Mouse (Mus musculus) midbrain, embryonic 11.5 days (tissue): Measurements from ENCODE around the gene Cdx2. TPM values are rescaled to one million over a fixed set of nuclear protein-coding genes. Genes with fewer than 3 reads are reported as not detected.

Experiments used
- ATAC-seq: fragments of 200-750 bp; cut with Nextera tagmentation; 2 replicates; pipeline ENCODE4 v1.8.0; 2017; ENCODE audit warnings: moderate TSS enrichment, moderate library complexity; ENCODE audit not compliant: low FRiP score
- DNase-seq: peaks from one replicate; pipeline ENCODE4 v3.0.0; 2015; ENCODE audit warnings: low spot score; ENCODE audit errors: missing footprints
- H3K27ac ChIP-seq: fragments of 300-500 bp; sonication (generic); 2 replicates; pipeline ENCODE4 v1.5.1; 2014; ENCODE audit warnings: low read depth, low read length
- H3K27me3 ChIP-seq: fragments of 300-500 bp; sonication (generic); 2 replicates; pipeline ENCODE4 v1.6.1; 2014; ENCODE audit warnings: mild to moderate bottlenecking, low read length, moderate library complexity, mixed read lengths; ENCODE audit not compliant: control insufficient read depth, insufficient read depth
- H3K36me3 ChIP-seq: fragments of 300-500 bp; sonication (generic); 2 replicates; pipeline ENCODE4 v1.6.1; 2014; ENCODE audit warnings: mild to moderate bottlenecking, low read length, moderate library complexity, mixed read lengths; ENCODE audit not compliant: control insufficient read depth, insufficient read depth
- H3K4me1 ChIP-seq: fragments of 300-500 bp; sonication (generic); 2 replicates; pipeline ENCODE4 v1.6.1; 2014; ENCODE audit warnings: low read length; ENCODE audit not compliant: control insufficient read depth, insufficient read depth
- H3K4me2 ChIP-seq: fragments of 300-500 bp; sonication (generic); 2 replicates; pipeline ENCODE4 v1.6.1; 2014; ENCODE audit warnings: mild to moderate bottlenecking, moderate library complexity
- H3K4me3 ChIP-seq: fragments of 300-500 bp; sonication (generic); 2 replicates; pipeline ENCODE4 v1.5.1; 2014; ENCODE audit warnings: low read depth, low read length
- H3K9ac ChIP-seq: fragments of 300-500 bp; sonication (generic); 2 replicates; pipeline ENCODE4 v1.6.1; 2014; ENCODE audit warnings: low read length
- H3K9me3 ChIP-seq: fragments of 300-500 bp; sonication (generic); 2 replicates; pipeline ENCODE4 v1.6.1; 2016; ENCODE audit warnings: low read length; ENCODE audit not compliant: control insufficient read depth
- WGBS: fragments of 180-500 bp; shearing (Covaris S2); extraction: QIAGEN DNeasy Blood & Tissue Kit; methylation state at CpG from one replicate; pipeline ENCODE4 v1.1.7; 2014; 5-methylcytosine and 5-hydroxymethylcytosine counted together
- polyA plus RNA-seq: library from polyadenylated mRNA; unstranded; fragments of >200 nt; fragmentation: Nextera tagmentation; extraction: Ambion mirVana; gene quantifications from 2 replicates; pipeline ENCODE4 v1.2.1, GENCODE M21; 2014

The Cdx2 gene
- not detected in 2 replicates for polyA plus RNA-seq

GRCm38 (mm10) chr5:147306638-147307397 lies at the start of gene Cdx2:
Cdx2 (minus strand) TSS chr5:147307270.
- Histone ChIP-seq H3K36me3 (no peaks in the 10 kb centered on the region), H3K4me2 (no peak within 1 kb of the TSS), H3K27ac (no peak within 1 kb of the TSS), H3K4me1 (peaks cover 7% of the 10 kb centered on the region), H3K4me3 (no peak within 1 kb of the TSS), H3K9ac (no peak within 1 kb of the TSS), H3K9me3 (no peaks in the 10 kb centered on the region), H3K27me3 (peaks cover 100% of the 10 kb centered on the region)
- ATAC-seq (no peak), DNase-seq (peak; percentile 94)
- 2% methylated on average over 63 of the region's 63 CpGs for WGBS

DNA sequence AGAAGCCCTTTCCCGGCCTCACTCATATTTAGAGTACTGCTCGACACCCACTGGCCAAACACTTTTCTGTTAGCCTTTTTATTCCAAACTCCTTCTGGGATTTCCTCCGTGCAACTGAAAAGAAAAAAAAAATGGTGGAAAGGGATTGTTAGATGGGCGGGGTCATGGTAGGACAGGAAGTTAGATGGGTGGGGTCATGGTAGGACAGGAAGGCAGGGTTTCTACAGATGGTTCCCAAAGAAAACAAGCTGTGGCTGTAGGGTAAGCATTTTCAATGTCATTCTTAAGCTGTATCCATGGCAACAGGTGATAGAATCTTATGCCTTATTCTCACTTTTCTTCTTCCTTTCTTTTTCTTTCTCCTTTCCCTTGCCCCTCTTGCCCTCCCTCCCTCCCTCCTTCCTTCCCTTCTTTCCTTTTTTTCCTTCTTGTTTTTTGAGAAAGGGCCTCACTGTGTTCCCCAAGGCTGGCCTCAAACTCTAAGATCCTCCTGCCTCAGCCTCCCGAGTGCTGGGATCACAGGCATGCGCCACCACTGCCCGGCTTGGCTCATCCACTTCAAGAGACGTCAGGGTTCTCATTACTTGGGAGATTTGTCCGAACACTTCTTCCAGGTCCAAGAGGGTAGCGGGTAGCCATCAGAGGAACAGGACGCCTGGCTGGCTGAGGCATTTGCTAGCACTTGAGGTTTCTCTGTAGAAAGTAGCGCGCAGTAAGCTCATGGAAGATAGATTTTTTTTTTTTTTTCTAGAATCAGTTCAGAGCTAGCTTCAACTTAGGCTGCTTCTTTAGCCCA lies 49.4 kb upstream of the Cdx2 start:
- Histone ChIP-seq H3K27ac (no peak overlapping the region), H3K9me3 (no peaks in the 10 kb centered on the region), H3K4me2 (no peak overlapping the region), H3K9ac (no peak overlapping the region), H3K4me3 (no peak overlapping the region), H3K4me1 (no peaks in the 10 kb centered on the region), H3K36me3 (no peaks in the 10 kb centered on the region), H3K27me3 (no peaks in the 10 kb centered on the region)
- WGBS: 91% methylated on average over 13 of the region's 13 CpGs
- DNase-seq: no peak
- ATAC-seq: no peak

- Histone ChIP-seq H3K9me3 (no peaks in the 10 kb centered on the region), H3K4me2 (no peak overlapping the region), H3K4me1 (no peaks in the 10 kb centered on the region), H3K27ac (no peak overlapping the region), H3K27me3 (no peaks in the 10 kb centered on the region), H3K9ac (no peak overlapping the region), H3K4me3 (no peak overlapping the region), H3K36me3 (no peaks in the 10 kb centered on the region)
- ATAC-seq (no peak), DNase-seq (no peak)
- 81% methylated on average over 3 of the region's 3 CpGs for WGBS
Observed at GRCm38 (mm10) chr5:147355788-147356187, 48.7 kb upstream of the Cdx2 start.

DNA sequence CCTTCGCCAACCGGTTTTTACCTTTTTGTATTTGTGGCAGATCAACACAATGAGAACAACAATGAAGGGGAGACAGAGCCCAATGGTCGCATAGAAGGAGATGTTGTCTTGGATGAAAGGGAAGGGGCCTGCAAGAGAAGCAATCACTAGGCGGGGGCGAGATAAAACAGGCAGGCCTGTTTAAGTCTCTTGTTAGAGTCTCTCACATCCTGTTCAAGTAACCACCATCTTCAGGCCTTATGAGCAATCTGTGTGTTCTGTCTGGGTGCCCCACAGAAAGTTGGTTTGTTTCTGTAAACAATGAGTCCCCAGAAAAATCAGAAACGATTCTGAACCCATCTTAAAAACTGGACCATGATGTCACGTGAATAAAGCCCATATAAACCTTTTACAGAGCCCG lies 47.9 kb upstream of the Cdx2 start:
- no peak overlapping the region for H3K4me3 ChIP-seq
- H3K27me3 ChIP-seq: no peaks in the 10 kb centered on the region
- H3K4me2 ChIP-seq: no peak overlapping the region
- H3K9ac ChIP-seq: no peak overlapping the region
- no peaks in the 10 kb centered on the region for H3K36me3 ChIP-seq
- H3K27ac ChIP-seq: no peak overlapping the region
- ATAC-seq (no peak), DNase-seq (no peak)
- WGBS: 78% methylated on average over 8 of the region's 8 CpGs
- H3K9me3 ChIP-seq: no peaks in the 10 kb centered on the region
- H3K4me1 ChIP-seq: no peaks in the 10 kb centered on the region

- no peak overlapping the region for H3K4me3 ChIP-seq
- no peaks in the 10 kb centered on the region for H3K9me3 ChIP-seq
- no peaks in the 10 kb centered on the region for H3K27me3 ChIP-seq
- 70% methylated on average over 17 of the region's 17 CpGs for WGBS
- ATAC-seq (no peak), DNase-seq (no peak)
- no peak overlapping the region for H3K9ac ChIP-seq
- H3K4me1 ChIP-seq: no peaks in the 10 kb centered on the region
- H3K4me2 ChIP-seq: no peak overlapping the region
- no peak overlapping the region for H3K27ac ChIP-seq
- H3K36me3 ChIP-seq: no peaks in the 10 kb centered on the region
Observed at GRCm38 (mm10) chr5:147354161-147354780, 47.2 kb upstream of the Cdx2 start.

GRCm38 (mm10) chr5:147351931-147352330 lies 44.9 kb upstream of the Cdx2 start:
- no peak overlapping the region for H3K9ac ChIP-seq
- H3K9me3 ChIP-seq: no peaks in the 10 kb centered on the region
- no peaks in the 10 kb centered on the region for H3K36me3 ChIP-seq
- DNase-seq (no peak), ATAC-seq (no peak)
- WGBS: 92% methylated on average over 8 of the region's 8 CpGs
- H3K27me3 ChIP-seq: no peaks in the 10 kb centered on the region
- no peak overlapping the region for H3K27ac ChIP-seq
- no peak overlapping the region for H3K4me2 ChIP-seq
- no peak overlapping the region for H3K4me3 ChIP-seq
- no peaks in the 10 kb centered on the region for H3K4me1 ChIP-seq

DNA sequence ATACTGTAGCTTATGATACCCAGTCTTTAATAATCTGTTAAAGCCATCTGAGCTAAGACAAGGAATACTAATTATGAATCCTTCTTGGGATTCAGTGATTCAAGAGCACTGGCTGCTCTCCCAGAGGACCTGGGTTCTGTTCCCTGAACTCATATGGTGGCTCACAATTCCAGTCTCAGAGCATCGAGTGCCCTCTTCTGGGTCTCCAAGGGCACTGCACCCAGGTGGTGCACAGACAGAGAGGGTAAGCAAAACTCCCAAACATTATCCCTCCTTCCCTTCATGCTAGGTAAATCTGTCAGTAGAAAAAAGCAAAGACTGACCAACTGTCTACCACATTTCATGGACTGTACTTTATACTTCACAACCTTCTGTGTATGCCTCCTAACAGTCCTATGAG lies 38.9 kb upstream of the Cdx2 start:
- WGBS: 67% methylated on average over 1 of the region's 1 CpGs
- no peak overlapping the region for H3K4me2 ChIP-seq
- DNase-seq: no peak
- H3K9ac ChIP-seq: no peak overlapping the region
- no peaks in the 10 kb centered on the region for H3K36me3 ChIP-seq
- no peaks in the 10 kb centered on the region for H3K27me3 ChIP-seq
- ATAC-seq: no peak
- H3K9me3 ChIP-seq: no peaks in the 10 kb centered on the region
- no peak overlapping the region for H3K4me3 ChIP-seq
- no peak overlapping the region for H3K27ac ChIP-seq
- no peaks in the 10 kb centered on the region for H3K4me1 ChIP-seq

- 81% methylated on average over 10 of the region's 10 CpGs for WGBS
- no peak overlapping the region for H3K27ac ChIP-seq
- no peaks in the 10 kb centered on the region for H3K9me3 ChIP-seq
- H3K4me3 ChIP-seq: no peak overlapping the region
- H3K4me1 ChIP-seq: no peaks in the 10 kb centered on the region
- H3K9ac ChIP-seq: no peak overlapping the region
- ATAC-seq (no peak), DNase-seq (no peak)
- H3K36me3 ChIP-seq: no peaks in the 10 kb centered on the region
- no peaks in the 10 kb centered on the region for H3K27me3 ChIP-seq
- no peak overlapping the region for H3K4me2 ChIP-seq
Observed at GRCm38 (mm10) chr5:147343904-147344303, 36.8 kb upstream of the Cdx2 start.

GRCm38 (mm10) chr5:147342901-147343300 lies 35.8 kb upstream of the Cdx2 start:
- Histone ChIP-seq H3K4me1 (no peaks in the 10 kb centered on the region), H3K4me3 (no peak overlapping the region), H3K9ac (no peak overlapping the region), H3K27ac (no peak overlapping the region), H3K9me3 (no peaks in the 10 kb centered on the region), H3K27me3 (no peaks in the 10 kb centered on the region), H3K4me2 (no peak overlapping the region), H3K36me3 (no peaks in the 10 kb centered on the region)
- 88% methylated on average over 6 of the region's 6 CpGs for WGBS
- ATAC-seq (no peak), DNase-seq (no peak)
